Comparison of ENCODE assay signal across 21 mouse cellular contexts in genomic region chr11:9868454-9869130, GRCm38 (mm10).
DNase-seq lines count a peak whose midpoint lies in the region; ATAC-seq lines count a peak whose summit lies in the region.
"Had no signal": no experiment of that assay in that cellular context is flagged by ENCODE, and none has a peak within 500 bp of the region (broad histone marks: within the 10 kb centered on the region; RNA-seq: fewer than 3 reads in every experiment).

No protein-coding gene starts in this region.

- no peaks in the 10 kb centered on the region for H3K27me3 ChIP-seq in forebrain, embryonic 15.5 days
- no peaks in the 10 kb centered on the region for H3K27me3 ChIP-seq in forebrain, embryonic 10.5 days (ENCODE audit: poor library complexity, severe bottlenecking)
- no peaks in the 10 kb centered on the region for H3K27me3 ChIP-seq in midbrain, embryonic 14.5 days (ENCODE audit: control insufficient read depth, insufficient read depth, low read length)
- no peaks in the 10 kb centered on the region for H3K27me3 ChIP-seq in midbrain, embryonic 10.5 days (ENCODE audit: low read depth, poor library complexity, severe bottlenecking)
- H3K27me3 ChIP-seq in midbrain, embryonic 15.5 days (replicated peaks): no peaks in the 10 kb centered on the region
- H3K27me3 ChIP-seq: embryonic facial prominence, embryonic 12.5 days had no signal

- no peak overlapping the region for H3K27ac ChIP-seq in forebrain, embryonic 15.5 days (replicated peaks)
- no peak overlapping the region for H3K27ac ChIP-seq in forebrain, embryonic 10.5 days
- H3K27ac ChIP-seq in midbrain, embryonic 14.5 days (replicated peaks; ENCODE audit: low read depth, low read length): no peak overlapping the region
- no peak overlapping the region for H3K27ac ChIP-seq in midbrain, embryonic 10.5 days (replicated peaks)
- no peak overlapping the region for H3K27ac ChIP-seq in midbrain, embryonic 15.5 days
- H3K27ac ChIP-seq: embryonic facial prominence, embryonic 12.5 days; heart, embryonic 10.5 days; hindbrain, embryonic 14.5 days had no signal

- DNase-seq in forebrain, embryonic 10.5 days (ENCODE audit: extremely low spot score, low spot score): no peak
- DNase-seq in midbrain, embryonic 14.5 days: peak; percentile 6
- no peak for DNase-seq in midbrain, embryonic 10.5 days (ENCODE audit: low spot score)
- DNase-seq in urinary bladder, postnatal 36 days (ENCODE audit: low spot score in 2 of 2): no peak
- no peak for DNase-seq in cerebellum, postnatal 25 days
- DNase-seq: adrenal gland, adult 2 months; adrenal gland, postnatal 25 days; cerebellum, adult 11 months; cerebellum, adult 8-10 months; cerebellum, postnatal 14 days; gastrocnemius, postnatal 36 days; heart, adult 18-20 months; heart, postnatal 10 days; heart, postnatal 4 days had no signal

- no peaks in the 10 kb centered on the region for H3K4me1 ChIP-seq in forebrain, embryonic 15.5 days
- H3K4me1 ChIP-seq in forebrain, embryonic 10.5 days: no peaks in the 10 kb centered on the region
- H3K4me1 ChIP-seq in midbrain, embryonic 14.5 days (ENCODE audit: control insufficient read depth, insufficient read depth, low read length): no peaks in the 10 kb centered on the region
- H3K4me1 ChIP-seq in midbrain, embryonic 10.5 days: no peaks in the 10 kb centered on the region
- no peaks in the 10 kb centered on the region for H3K4me1 ChIP-seq in midbrain, embryonic 15.5 days
- H3K4me1 ChIP-seq: embryonic facial prominence, embryonic 12.5 days; heart, embryonic 10.5 days had no signal

- H3K9me3 ChIP-seq in forebrain, embryonic 15.5 days: no peaks in the 10 kb centered on the region
- H3K9me3 ChIP-seq in forebrain, embryonic 10.5 days: no peaks in the 10 kb centered on the region
- H3K9me3 ChIP-seq in midbrain, embryonic 14.5 days (ENCODE audit: control insufficient read depth, low read length): no peaks in the 10 kb centered on the region
- no peaks in the 10 kb centered on the region for H3K9me3 ChIP-seq in midbrain, embryonic 10.5 days (replicated peaks)
- no peaks in the 10 kb centered on the region for H3K9me3 ChIP-seq in midbrain, embryonic 15.5 days
- H3K9me3 ChIP-seq: embryonic facial prominence, embryonic 12.5 days; heart, embryonic 10.5 days had no signal

- no peak overlapping the region for H3K4me3 ChIP-seq in forebrain, embryonic 15.5 days
- no peak overlapping the region for H3K4me3 ChIP-seq in forebrain, embryonic 10.5 days
- H3K4me3 ChIP-seq in midbrain, embryonic 14.5 days (replicated peaks; ENCODE audit: low read depth, low read length): no peak overlapping the region
- H3K4me3 ChIP-seq in midbrain, embryonic 10.5 days: no peak overlapping the region
- no peak overlapping the region for H3K4me3 ChIP-seq in midbrain, embryonic 15.5 days
- H3K4me3 ChIP-seq: embryonic facial prominence, embryonic 12.5 days; heart, embryonic 10.5 days had no signal

- H3K9ac ChIP-seq in forebrain, embryonic 15.5 days (replicated peaks): no peak overlapping the region
- H3K9ac ChIP-seq in midbrain, embryonic 14.5 days (replicated peaks; ENCODE audit: low read length): no peak overlapping the region
- no peak overlapping the region for H3K9ac ChIP-seq in midbrain, embryonic 15.5 days
- H3K9ac ChIP-seq: embryonic facial prominence, embryonic 12.5 days; hindbrain, embryonic 14.5 days had no signal

- WGBS in forebrain, embryonic 15.5 days: 74% methylated on average over 2 of the region's 2 CpGs
- 84% methylated on average over 2 of the region's 2 CpGs for WGBS in forebrain, embryonic 10.5 days
- WGBS in midbrain, embryonic 14.5 days: 68% methylated on average over 2 of the region's 2 CpGs
- 79% methylated on average over 2 of the region's 2 CpGs for WGBS in midbrain, embryonic 10.5 days
- WGBS in midbrain, embryonic 15.5 days: 60% methylated on average over 2 of the region's 2 CpGs

- no peaks in the 10 kb centered on the region for H3K36me3 ChIP-seq in forebrain, embryonic 15.5 days
- H3K36me3 ChIP-seq in forebrain, embryonic 10.5 days (replicated peaks): no peaks in the 10 kb centered on the region
- H3K36me3 ChIP-seq in midbrain, embryonic 14.5 days (ENCODE audit: control insufficient read depth, insufficient read depth, low read length): no peaks in the 10 kb centered on the region
- no peaks in the 10 kb centered on the region for H3K36me3 ChIP-seq in midbrain, embryonic 10.5 days
- H3K36me3 ChIP-seq in midbrain, embryonic 15.5 days (replicated peaks): no peaks in the 10 kb centered on the region
- H3K36me3 ChIP-seq: embryonic facial prominence, embryonic 12.5 days; heart, embryonic 10.5 days had no signal

- H3K4me2 ChIP-seq in forebrain, embryonic 15.5 days (replicated peaks): no peak overlapping the region
- no peak overlapping the region for H3K4me2 ChIP-seq in midbrain, embryonic 14.5 days (ENCODE audit: low read length)
- H3K4me2 ChIP-seq in midbrain, embryonic 15.5 days: no peak overlapping the region
- H3K4me2 ChIP-seq: embryonic facial prominence, embryonic 12.5 days; hindbrain, embryonic 14.5 days had no signal

- ATAC-seq in forebrain, embryonic 15.5 days (replicated peaks): peak; percentile 73
- no peak for ATAC-seq in midbrain, embryonic 14.5 days (ENCODE audit: low FRiP score, low TSS enrichment)
- ATAC-seq in midbrain, embryonic 15.5 days (replicated peaks): peak; percentile 82; the same call in 1 of the 2 replicates
- ATAC-seq: inflammation-experienced regulatory T-cells, adult 6 months; intestine, postnatal 0 days had no signal
